In genomic region chr9:21724147-21724536, GRCm38 (mm10) we compare ENCODE assay signal across 8 mouse cellular contexts. TPM values are rescaled to one million over a fixed set of nuclear protein-coding genes. Genes with fewer than 3 reads are reported as not detected.
DNase-seq lines count a peak whose midpoint lies in the region; ATAC-seq and TF ChIP-seq lines count a peak whose summit lies in the region.

No protein-coding gene starts in this region.

- peak; percentile 49 for TF ChIP-seq POLR2A in ES-Bruce4 (IDR thresholded peaks at IDR 0.05; ENCODE audit: insufficient read depth, low read length)
- TF ChIP-seq POLR2A in lung, adult 2 months (IDR thresholded peaks at IDR 0.05; ENCODE audit: borderline replicate concordance, extremely low read depth, low read depth, low read length), result peak; percentile 63; the same call in 1 of the 2 replicates

- peak overlapping the region; percentile 78 for H3K4me2 ChIP-seq in forebrain, embryonic 14.5 days (ENCODE audit: low read length)

- ATAC-seq in cerebellum, adult (ENCODE audit: insufficient number of reproducible peaks, low FRiP score, low TSS enrichment), result peak; percentile 91
- ATAC-seq in forebrain, embryonic 14.5 days, result peak; percentile 97
- ATAC-seq in neutrophil, adult 5-6 weeks (ENCODE audit: extremely low read depth, insufficient number of reproducible peaks, low FRiP score, poor library complexity, severe bottlenecking), result peak; percentile 82

- no peaks in the 10 kb centered on the region for H3K9me3 ChIP-seq in ES-Bruce4 (replicated peaks; ENCODE audit: control insufficient read depth, insufficient read depth, low read length, poor library complexity, severe bottlenecking)
- H3K9me3 ChIP-seq in forebrain, embryonic 14.5 days (replicated peaks; ENCODE audit: control insufficient read depth, low read length), result no peaks in the 10 kb centered on the region

- H3K9ac ChIP-seq in ES-Bruce4 (ENCODE audit: low read depth, poor library complexity, severe bottlenecking), result peak overlapping the region; percentile 63
- peak overlapping the region; percentile 73 for H3K9ac ChIP-seq in forebrain, embryonic 14.5 days (ENCODE audit: low read length)

- DNase-seq in forebrain, embryonic 14.5 days (ENCODE audit: low spot score), result peak; percentile 98
- DNase-seq in heart, postnatal 25 days (ENCODE audit: low spot score), result peak; percentile 81
- peak; percentile 87 to 91 for DNase-seq in layer of hippocampus, adult 18-20 months (ENCODE audit: low spot score in 2 of 2)
- peak; percentile 85 for DNase-seq in lung, adult 2 months
- DNase-seq in thymus, adult 18-20 months, result peak; percentile 92 to 93

- peak overlapping the region; percentile 60 for H3K27ac ChIP-seq in ES-Bruce4 (ENCODE audit: insufficient read depth, low read length)
- H3K27ac ChIP-seq in forebrain, embryonic 14.5 days (ENCODE audit: low read depth, low read length), result peak overlapping the region; percentile 91

- TF ChIP-seq CTCF in ES-Bruce4 (IDR thresholded peaks at IDR 0.05; ENCODE audit: low read depth, low read length), result no peak
- TF ChIP-seq CTCF in lung, adult 2 months (IDR thresholded peaks at IDR 0.05; ENCODE audit: insufficient read depth, low read length), result no peak

- H3K4me3 ChIP-seq in ES-Bruce4 (ENCODE audit: low read depth, low read length), result peak overlapping the region; percentile 91
- H3K4me3 ChIP-seq in forebrain, embryonic 14.5 days (ENCODE audit: low read depth, low read length), result peak overlapping the region; percentile 73
- peak overlapping the region; percentile 86 for H3K4me3 ChIP-seq in lung, adult 2 months (replicated peaks; ENCODE audit: extremely low read depth, low read depth, low read length)

- no peaks in the 10 kb centered on the region for H3K27me3 ChIP-seq in ES-Bruce4 (ENCODE audit: control insufficient read depth, insufficient read depth, low read length, poor library complexity, severe bottlenecking)
- no peaks in the 10 kb centered on the region for H3K27me3 ChIP-seq in forebrain, embryonic 14.5 days (replicated peaks; ENCODE audit: control insufficient read depth, insufficient read depth, low read length)

- peaks cover 12% of the 10 kb centered on the region for H3K36me3 ChIP-seq in ES-Bruce4 (ENCODE audit: control insufficient read depth, insufficient read depth, low read length, poor library complexity, severe bottlenecking)
- H3K36me3 ChIP-seq in forebrain, embryonic 14.5 days (ENCODE audit: control insufficient read depth, insufficient read depth, low read length), result peaks cover 6% of the 10 kb centered on the region; the same call in 1 of the 2 replicates

- peaks cover 6% of the 10 kb centered on the region for H3K4me1 ChIP-seq in ES-Bruce4 (ENCODE audit: control insufficient read depth, insufficient read depth, low read length)
- peaks cover 15% of the 10 kb centered on the region for H3K4me1 ChIP-seq in forebrain, embryonic 14.5 days (ENCODE audit: control insufficient read depth, insufficient read depth, low read length)
- H3K4me1 ChIP-seq in lung, adult 2 months (ENCODE audit: control insufficient read depth, insufficient read depth, low read length), result peaks cover 4% of the 10 kb centered on the region

- intact Hi-C loops in heart, postnatal 25 days (cut with DNase I), result no loop called here

- 0% methylated on average over 18 of the region's 18 CpGs for WGBS in forebrain, embryonic 14.5 days
- WGBS in lung, adult 2 months, result 3% methylated on average over 18 of the region's 18 CpGs

- TF ChIP-seq EP300 in ES-Bruce4 (IDR thresholded peaks at IDR 0.05; ENCODE audit: insufficient read depth, low read depth, low read length), result 0 out of 2 replicates have a peak, but pooled peaks have one; percentile 58

RNA-seq across cellular contexts. Expression of gene Ldlr, which starts 0.9 kb away (rescaled TPM):
- 79.3 and 80.6 TPM in 2 replicates for polyA plus RNA-seq in ES-Bruce4 (2011; ENCODE audit: insufficient read depth, insufficient read length, low read depth, missing spikeins)
- 5.2 and 6.8 TPM in 2 replicates for polyA plus RNA-seq in forebrain, embryonic 14.5 days (2014; fragmentation: Nextera tagmentation; extraction: Ambion mirVana)
- total RNA-seq in heart, postnatal 25 days (2021), result 1 to 10 TPM; 2.7 to 3.1 TPM
- 10 to 100 TPM; 13.1 to 15.4 TPM for total RNA-seq in layer of hippocampus, adult 18-20 months (2021)
- polyA plus RNA-seq in lung, adult 2 months (2012; rRNA removed), result 84.2 and 87.2 TPM in 2 replicates
- total RNA-seq in neutrophil, adult 5-6 weeks (2017), result 8.6 and 10.0 TPM in 2 replicates

RNA-seq across cellular contexts. Expression of gene Spc24, which starts 36.0 kb away (rescaled TPM):
- polyA plus RNA-seq in ES-Bruce4 (2011; ENCODE audit: insufficient read depth, insufficient read length, low read depth, missing spikeins), result 56.6 and 62.5 TPM in 2 replicates
- polyA plus RNA-seq in forebrain, embryonic 14.5 days (2014; fragmentation: Nextera tagmentation; extraction: Ambion mirVana), result 53.7 and 64.3 TPM in 2 replicates
- 1 to 10 TPM; 3.2 to 4.0 TPM for total RNA-seq in heart, postnatal 25 days (2021)
- 1 to 10 TPM; 1.9 to 2.7 TPM for total RNA-seq in layer of hippocampus, adult 18-20 months (2021)
- polyA plus RNA-seq in lung, adult 2 months (2012; rRNA removed), result 2.9 and 3.2 TPM in 2 replicates
- 2.7 and 5.2 TPM in 2 replicates for total RNA-seq in neutrophil, adult 5-6 weeks (2017)

Comparison
In these comparisons a context has a peak if more than half of its experiments do, and no peak if none do; other contexts are left out.
1. Peak in every context shown above with its lines: DNase-seq, ATAC-seq, H3K4me3 ChIP-seq and H3K27ac ChIP-seq.